Mouse (Mus musculus): Measurements from ENCODE around the gene Prr5l. TPM values are rescaled to one million over a fixed set of nuclear protein-coding genes. Genes with fewer than 3 reads are reported as not detected.

The Prr5l gene
- polyA plus RNA-seq, 1 experiment from 2014 or later, result 21.5 TPM

DNA sequence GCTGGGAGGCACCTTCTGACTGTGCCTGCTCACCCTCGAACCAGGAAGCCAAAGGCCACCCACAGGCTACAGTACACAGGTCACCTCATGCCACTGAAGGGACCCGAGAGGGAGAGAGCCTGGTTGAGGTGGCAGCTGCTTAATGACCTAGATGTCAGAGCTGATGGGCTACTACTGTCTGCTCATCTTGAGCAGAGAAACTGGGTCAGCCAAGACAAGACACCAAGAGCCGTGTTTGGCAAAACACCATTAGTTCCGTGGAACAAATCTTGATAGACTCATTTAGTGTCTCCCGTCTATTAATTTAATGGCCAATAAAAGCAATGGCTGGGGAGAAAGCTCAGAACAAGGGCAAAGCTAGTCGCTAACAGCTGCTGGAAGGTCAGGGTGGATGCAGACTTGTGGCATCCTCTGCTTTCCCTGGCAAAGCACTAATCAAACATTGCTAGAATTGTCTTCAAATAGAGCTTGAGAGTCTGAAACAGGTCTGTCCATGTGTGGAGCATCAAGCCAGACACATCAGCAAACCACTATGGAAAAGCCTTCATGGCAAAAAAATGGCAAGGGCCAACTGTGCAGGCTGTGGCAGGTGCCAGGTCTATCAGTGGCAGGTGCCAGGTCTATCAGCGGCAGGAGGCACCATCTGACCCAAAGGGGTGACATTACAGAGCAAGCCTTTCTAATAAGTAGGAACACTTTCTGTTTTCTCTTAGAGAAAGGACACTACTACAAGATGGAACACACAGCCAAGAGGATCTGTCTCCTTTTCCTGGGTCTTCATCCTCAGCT is 140.6 kb downstream of the Prr5l start:
- H3K36me3 ChIP-seq (ENCODE audit: control insufficient read depth, insufficient read depth, low read length), result no peaks in the 10 kb centered on the region
- WGBS, result 88% methylated on average over 7 of the region's 7 CpGs
- H3K4me3 ChIP-seq (ENCODE audit: low read depth, low read length), result no peak overlapping the region
- H3K4me2 ChIP-seq (ENCODE audit: low read depth, low read length, severe bottlenecking), result no peak overlapping the region
- no peaks in the 10 kb centered on the region for H3K27me3 ChIP-seq (ENCODE audit: control insufficient read depth, insufficient read depth, low read length)
- H3K9me3 ChIP-seq (ENCODE audit: control insufficient read depth, low read length), result no peaks in the 10 kb centered on the region
- no peaks in the 10 kb centered on the region for H3K4me1 ChIP-seq (replicated peaks; ENCODE audit: control insufficient read depth, insufficient read depth, low read length)
- no peak overlapping the region for H3K27ac ChIP-seq (ENCODE audit: low read depth, low read length)
- H3K9ac ChIP-seq (ENCODE audit: low read length), result no peak overlapping the region
- DNase-seq (ENCODE audit: low spot score) (no peak), ATAC-seq (replicated peaks; ENCODE audit: low FRiP score) (no peak)

DNA sequence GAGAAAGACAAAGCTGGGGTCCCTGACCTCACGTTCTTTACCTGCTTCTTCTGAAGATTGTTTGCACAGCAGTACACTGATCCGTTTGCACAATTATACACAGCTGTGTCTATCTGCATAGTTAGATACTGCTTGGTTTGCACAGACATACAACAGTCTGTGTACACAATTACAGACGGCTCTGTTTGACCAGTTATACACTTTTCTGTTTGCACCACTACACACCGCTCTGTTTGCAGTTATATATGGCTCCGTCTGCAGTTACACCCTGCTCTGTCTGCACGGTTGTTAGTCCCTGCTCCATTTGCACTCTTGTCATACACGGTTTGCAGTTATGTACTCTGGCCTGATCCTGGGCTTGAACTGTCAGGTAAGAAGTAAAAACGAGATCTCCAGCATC is 141.2 kb downstream of the Prr5l start:
- DNase-seq (ENCODE audit: low spot score) (no peak), ATAC-seq (replicated peaks; ENCODE audit: low FRiP score) (no peak)
- Histone ChIP-seq H3K27ac (ENCODE audit: low read depth, low read length) (no peak overlapping the region), H3K36me3 (ENCODE audit: control insufficient read depth, insufficient read depth, low read length) (no peaks in the 10 kb centered on the region), H3K27me3 (ENCODE audit: control insufficient read depth, insufficient read depth, low read length) (no peaks in the 10 kb centered on the region), H3K4me2 (ENCODE audit: low read depth, low read length, severe bottlenecking) (no peak overlapping the region), H3K4me3 (ENCODE audit: low read depth, low read length) (no peak overlapping the region), H3K9me3 (ENCODE audit: control insufficient read depth, low read length) (no peaks in the 10 kb centered on the region), H3K4me1 (replicated peaks; ENCODE audit: control insufficient read depth, insufficient read depth, low read length) (no peaks in the 10 kb centered on the region), H3K9ac (ENCODE audit: low read length) (no peak overlapping the region)
- 83% methylated on average over 8 of the region's 8 CpGs for WGBS

DNA sequence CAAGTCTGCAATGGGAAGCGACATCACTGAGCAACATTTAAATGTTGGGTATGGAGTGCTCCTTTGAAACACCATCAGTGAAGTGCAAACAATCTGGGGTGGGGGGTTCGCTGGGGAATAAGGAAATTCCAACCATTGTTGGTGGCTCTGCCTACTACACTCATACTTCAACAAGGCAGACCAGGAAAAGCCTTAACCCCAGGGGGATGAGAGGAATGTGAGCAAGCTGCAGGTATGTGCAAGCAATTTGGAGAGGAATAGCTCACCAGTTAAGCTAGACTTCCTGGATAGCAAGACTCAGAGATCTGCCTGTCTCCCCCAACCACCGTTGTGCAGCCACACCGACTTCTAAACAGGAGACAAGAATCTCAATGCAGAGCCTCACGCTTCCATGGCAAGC is 142.9 kb downstream of the Prr5l start:
- Histone ChIP-seq H3K4me1 (replicated peaks; ENCODE audit: control insufficient read depth, insufficient read depth, low read length) (no peaks in the 10 kb centered on the region), H3K9me3 (ENCODE audit: control insufficient read depth, low read length) (no peaks in the 10 kb centered on the region), H3K4me2 (ENCODE audit: low read depth, low read length, severe bottlenecking) (no peak overlapping the region), H3K27me3 (ENCODE audit: control insufficient read depth, insufficient read depth, low read length) (no peaks in the 10 kb centered on the region), H3K27ac (ENCODE audit: low read depth, low read length) (no peak overlapping the region), H3K9ac (ENCODE audit: low read length) (no peak overlapping the region), H3K4me3 (ENCODE audit: low read depth, low read length) (no peak overlapping the region), H3K36me3 (ENCODE audit: control insufficient read depth, insufficient read depth, low read length) (no peaks in the 10 kb centered on the region)
- no peak for DNase-seq (ENCODE audit: low spot score)
- WGBS, result 76% methylated on average over 5 of the region's 5 CpGs
- ATAC-seq (replicated peaks; ENCODE audit: low FRiP score), result no peak

DNA sequence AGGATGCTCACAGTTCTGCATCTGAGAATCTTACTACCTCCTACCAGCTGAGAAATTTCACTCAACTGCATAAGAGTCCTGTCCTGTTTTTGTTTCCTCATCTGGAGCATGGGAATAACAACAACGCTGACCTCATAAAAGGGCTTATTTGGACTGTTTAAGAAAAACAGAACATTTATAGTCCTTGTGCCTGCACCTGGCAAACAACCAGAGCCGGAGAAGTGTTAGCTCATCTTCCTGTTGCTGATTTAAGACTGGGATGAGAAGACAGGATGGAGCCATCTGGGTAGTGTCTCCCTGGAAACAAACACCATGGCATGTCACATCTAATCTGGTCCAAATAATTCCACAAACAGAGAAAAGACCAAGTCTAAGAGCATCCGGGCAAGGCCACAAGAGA is 149.3 kb downstream of the Prr5l start:
- Histone ChIP-seq H3K27me3 (ENCODE audit: control insufficient read depth, insufficient read depth, low read length) (no peaks in the 10 kb centered on the region), H3K36me3 (ENCODE audit: control insufficient read depth, insufficient read depth, low read length) (no peaks in the 10 kb centered on the region), H3K9me3 (ENCODE audit: control insufficient read depth, low read length) (no peaks in the 10 kb centered on the region), H3K9ac (ENCODE audit: low read length) (no peak overlapping the region), H3K27ac (ENCODE audit: low read depth, low read length) (no peak overlapping the region), H3K4me3 (ENCODE audit: low read depth, low read length) (no peak overlapping the region), H3K4me2 (ENCODE audit: low read depth, low read length, severe bottlenecking) (no peak overlapping the region), H3K4me1 (replicated peaks; ENCODE audit: control insufficient read depth, insufficient read depth, low read length) (no peaks in the 10 kb centered on the region)
- WGBS, result 88% methylated on average over 3 of the region's 3 CpGs
- DNase-seq (ENCODE audit: low spot score), result no peak
- ATAC-seq (replicated peaks; ENCODE audit: low FRiP score), result no peak

DNA sequence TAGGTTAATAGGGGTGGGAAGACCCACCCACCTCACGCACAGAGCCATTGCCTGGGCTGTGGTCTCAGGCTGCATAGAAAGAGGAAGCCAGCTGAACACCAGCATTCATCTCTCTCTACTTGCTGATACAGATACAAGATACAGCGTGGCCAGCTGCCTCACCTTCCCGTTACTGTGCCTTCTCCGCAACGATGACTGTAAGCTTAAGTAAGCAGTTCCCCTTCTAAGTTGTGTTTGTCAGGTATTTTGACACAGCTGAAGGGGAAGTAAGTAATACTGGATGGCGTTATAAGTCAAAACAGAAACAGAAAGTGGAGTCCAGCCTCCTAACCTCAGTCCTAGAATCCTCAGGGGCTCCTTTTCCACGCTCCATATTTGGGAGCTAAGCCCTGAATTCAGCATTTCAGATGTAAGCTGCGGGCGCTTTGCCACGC is 150.0 kb downstream of the Prr5l start:
- ATAC-seq (replicated peaks; ENCODE audit: low FRiP score) (no peak), DNase-seq (ENCODE audit: low spot score) (no peak)
- no peak overlapping the region for H3K9ac ChIP-seq (ENCODE audit: low read length)
- H3K4me1 ChIP-seq (replicated peaks; ENCODE audit: control insufficient read depth, insufficient read depth, low read length), result no peaks in the 10 kb centered on the region
- no peaks in the 10 kb centered on the region for H3K36me3 ChIP-seq (ENCODE audit: control insufficient read depth, insufficient read depth, low read length)
- no peaks in the 10 kb centered on the region for H3K9me3 ChIP-seq (ENCODE audit: control insufficient read depth, low read length)
- no peaks in the 10 kb centered on the region for H3K27me3 ChIP-seq (ENCODE audit: control insufficient read depth, insufficient read depth, low read length)
- WGBS, result 93% methylated on average over 10 of the region's 10 CpGs
- H3K27ac ChIP-seq (ENCODE audit: low read depth, low read length), result no peak overlapping the region
- no peak overlapping the region for H3K4me3 ChIP-seq (ENCODE audit: low read depth, low read length)
- H3K4me2 ChIP-seq (ENCODE audit: low read depth, low read length, severe bottlenecking), result no peak overlapping the region

DNA sequence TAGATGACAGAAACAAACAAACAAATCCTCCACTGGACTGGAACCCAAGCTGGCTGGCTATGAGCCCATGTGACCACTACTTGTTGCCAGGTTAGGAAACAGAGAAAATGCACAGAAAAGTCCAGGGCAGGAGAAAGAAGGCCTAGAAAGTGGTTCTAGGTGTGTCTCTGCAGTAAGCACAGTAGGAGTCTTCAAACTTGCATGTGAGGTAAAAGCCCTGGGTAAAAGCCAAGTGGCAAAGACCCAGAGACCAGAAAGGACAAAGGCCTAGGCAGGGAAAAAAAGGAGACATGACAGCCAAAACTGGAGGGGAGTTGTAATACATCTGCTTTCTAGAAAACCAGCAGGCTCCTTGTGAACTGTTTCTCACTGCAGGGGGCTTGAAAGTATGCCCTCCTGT is 151.9 kb downstream of the Prr5l start:
- DNase-seq (ENCODE audit: low spot score) (no peak), ATAC-seq (replicated peaks; ENCODE audit: low FRiP score) (no peak)
- H3K4me3 ChIP-seq (ENCODE audit: low read depth, low read length), result no peak overlapping the region
- H3K27me3 ChIP-seq (ENCODE audit: control insufficient read depth, insufficient read depth, low read length), result no peaks in the 10 kb centered on the region
- H3K36me3 ChIP-seq (ENCODE audit: control insufficient read depth, insufficient read depth, low read length), result no peaks in the 10 kb centered on the region
- H3K27ac ChIP-seq (ENCODE audit: low read depth, low read length), result no peak overlapping the region
- no peaks in the 10 kb centered on the region for H3K9me3 ChIP-seq (ENCODE audit: control insufficient read depth, low read length)
- no peaks in the 10 kb centered on the region for H3K4me1 ChIP-seq (replicated peaks; ENCODE audit: control insufficient read depth, insufficient read depth, low read length)
- H3K4me2 ChIP-seq (ENCODE audit: low read depth, low read length, severe bottlenecking), result no peak overlapping the region
- H3K9ac ChIP-seq (ENCODE audit: low read length), result no peak overlapping the region

DNA sequence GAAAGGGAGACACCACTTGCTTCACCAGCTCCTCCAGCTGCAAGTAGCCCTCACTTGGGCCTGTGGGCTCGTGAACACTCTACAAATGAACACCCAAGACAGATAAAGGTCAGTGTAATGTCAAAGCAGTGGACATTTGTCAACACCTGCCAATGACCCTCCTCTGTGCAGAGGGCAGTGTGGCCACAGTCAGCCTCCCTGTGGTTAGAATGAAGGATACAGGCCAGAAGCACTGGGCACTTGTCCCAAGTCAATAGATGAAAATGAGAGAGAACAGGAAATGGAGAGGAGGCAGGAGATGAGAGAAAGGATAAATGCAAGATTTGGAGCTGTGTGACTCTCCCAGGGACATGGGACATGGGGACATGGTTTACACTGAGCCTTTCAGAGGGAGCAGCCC is 153.4 kb downstream of the Prr5l start:
- Histone ChIP-seq H3K36me3 (ENCODE audit: control insufficient read depth, insufficient read depth, low read length) (no peaks in the 10 kb centered on the region), H3K4me3 (ENCODE audit: low read depth, low read length) (no peak overlapping the region), H3K4me2 (ENCODE audit: low read depth, low read length, severe bottlenecking) (no peak overlapping the region), H3K9me3 (ENCODE audit: control insufficient read depth, low read length) (no peaks in the 10 kb centered on the region), H3K4me1 (replicated peaks; ENCODE audit: control insufficient read depth, insufficient read depth, low read length) (no peaks in the 10 kb centered on the region), H3K27ac (ENCODE audit: low read depth, low read length) (no peak overlapping the region), H3K27me3 (ENCODE audit: control insufficient read depth, insufficient read depth, low read length) (no peaks in the 10 kb centered on the region), H3K9ac (ENCODE audit: low read length) (no peak overlapping the region)
- 85% methylated on average over 1 of the region's 1 CpGs for WGBS
- DNase-seq (ENCODE audit: low spot score) (no peak), ATAC-seq (replicated peaks; ENCODE audit: low FRiP score) (no peak)

DNA sequence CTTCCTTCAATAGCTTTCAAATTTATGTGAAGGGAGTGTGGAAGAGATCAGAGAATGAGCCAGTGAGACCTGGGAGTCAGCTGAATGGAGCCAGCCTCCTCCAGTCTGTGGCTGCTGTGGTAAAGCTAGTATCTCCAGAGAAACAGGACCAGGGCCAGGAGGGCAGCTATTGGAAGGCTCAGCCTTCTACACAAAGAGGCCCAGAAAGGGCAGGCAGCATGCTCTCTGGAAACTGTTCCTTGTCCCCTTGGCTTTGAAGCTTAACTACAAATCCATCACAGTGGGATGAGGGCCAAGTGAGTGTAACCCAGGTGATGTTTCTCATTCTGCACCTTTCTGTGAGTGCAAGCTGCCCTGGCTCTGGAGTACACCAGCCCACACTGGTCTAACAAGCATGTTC is 155.0 kb downstream of the Prr5l start:
- no peak overlapping the region for H3K4me2 ChIP-seq (ENCODE audit: low read depth, low read length, severe bottlenecking)
- DNase-seq (ENCODE audit: low spot score) (no peak), ATAC-seq (replicated peaks; ENCODE audit: low FRiP score) (no peak)
- no peaks in the 10 kb centered on the region for H3K36me3 ChIP-seq (ENCODE audit: control insufficient read depth, insufficient read depth, low read length)
- no peak overlapping the region for H3K4me3 ChIP-seq (ENCODE audit: low read depth, low read length)
- no peak overlapping the region for H3K27ac ChIP-seq (ENCODE audit: low read depth, low read length)
- H3K9me3 ChIP-seq (ENCODE audit: control insufficient read depth, low read length), result no peaks in the 10 kb centered on the region
- peaks cover 5% of the 10 kb centered on the region for H3K4me1 ChIP-seq (replicated peaks; ENCODE audit: control insufficient read depth, insufficient read depth, low read length)
- no peaks in the 10 kb centered on the region for H3K27me3 ChIP-seq (ENCODE audit: control insufficient read depth, insufficient read depth, low read length)
- no peak overlapping the region for H3K9ac ChIP-seq (ENCODE audit: low read length)

DNA sequence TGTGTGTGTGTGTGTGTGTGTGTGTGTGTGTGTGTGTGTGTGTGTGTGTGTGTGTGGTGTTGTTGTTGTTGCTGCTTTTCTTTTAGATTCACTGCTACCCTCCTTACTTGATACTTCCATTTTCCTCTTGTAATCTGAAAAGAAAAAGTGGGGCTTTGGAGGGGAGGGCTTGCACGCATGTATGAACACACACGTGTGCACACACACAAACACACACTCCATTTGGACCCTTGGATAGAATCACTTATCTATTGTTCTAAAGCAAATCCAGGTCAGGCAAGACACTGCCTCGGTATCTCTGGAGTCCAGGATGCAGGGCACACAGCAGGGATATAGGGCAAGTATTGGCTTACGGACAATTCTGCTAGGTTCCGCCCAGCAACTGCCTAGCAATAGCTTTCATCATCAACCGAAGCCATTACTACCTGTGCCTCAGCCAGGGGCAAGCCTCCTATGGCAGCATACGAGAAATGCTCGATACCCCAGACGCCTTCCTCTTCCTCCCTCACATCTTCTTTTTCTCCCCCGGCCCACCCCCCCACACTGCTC is 159.4 kb downstream of the Prr5l start:
- Histone ChIP-seq H3K4me1 (replicated peaks; ENCODE audit: control insufficient read depth, insufficient read depth, low read length) (peaks cover 5% of the 10 kb centered on the region), H3K9ac (ENCODE audit: low read length) (peak overlapping the region; percentile 7; the same call in 1 of the 2 replicates), H3K36me3 (ENCODE audit: control insufficient read depth, insufficient read depth, low read length) (no peaks in the 10 kb centered on the region), H3K27ac (ENCODE audit: low read depth, low read length) (peak overlapping the region; percentile 60), H3K4me2 (ENCODE audit: low read depth, low read length, severe bottlenecking) (peak overlapping the region; percentile 1; the same call in 1 of the 2 replicates), H3K27me3 (ENCODE audit: control insufficient read depth, insufficient read depth, low read length) (no peaks in the 10 kb centered on the region), H3K4me3 (ENCODE audit: low read depth, low read length) (no peak overlapping the region), H3K9me3 (ENCODE audit: control insufficient read depth, low read length) (no peaks in the 10 kb centered on the region)
- no peak for DNase-seq (ENCODE audit: low spot score)
- 49% methylated on average over 10 of the region's 10 CpGs for WGBS
- ATAC-seq (replicated peaks; ENCODE audit: low FRiP score), result peak; percentile 28
